Mouse (Mus musculus): Measurements from ENCODE around the gene Gm49711. TPM values are rescaled to one million over a fixed set of nuclear protein-coding genes. Genes with fewer than 3 reads are reported as not detected.
A peak's percentile ranks its signal among the peaks of the same experiment; 100 is the strongest.

Gm49711 gene
- polyA plus RNA-seq, 1 experiment from 2014 or later = 0.67 TPM

GRCm38 (mm10) chr16:92176052-92176451 lies 117.9 kb downstream of the Gm49711 start:
- H3K4me3 ChIP-seq (ENCODE audit: low read depth, low read length) = no peak overlapping the region
- H3K36me3 ChIP-seq (ENCODE audit: control insufficient read depth, insufficient read depth, low read length) = no peaks in the 10 kb centered on the region
- H3K9ac ChIP-seq (ENCODE audit: low read depth, low read length) = no peak overlapping the region
- H3K4me1 ChIP-seq (ENCODE audit: control insufficient read depth, insufficient read depth, low read length) = no peaks in the 10 kb centered on the region
- H3K4me2 ChIP-seq (ENCODE audit: low read length) = no peak overlapping the region
- no peak overlapping the region for H3K27ac ChIP-seq (ENCODE audit: low read length)
- ATAC-seq = no peak
- WGBS = 79% methylated on average over 1 of the region's 1 CpGs
- H3K27me3 ChIP-seq (ENCODE audit: control insufficient read depth, insufficient read depth, low read depth, low read length) = no peaks in the 10 kb centered on the region
- H3K9me3 ChIP-seq (replicated peaks; ENCODE audit: control insufficient read depth, low read length, poor library complexity, severe bottlenecking) = no peaks in the 10 kb centered on the region

GRCm38 (mm10) chr16:92177718-92178117 lies 119.6 kb downstream of the Gm49711 start:
- Histone ChIP-seq H3K27ac (ENCODE audit: low read length) (no peak overlapping the region), H3K4me3 (ENCODE audit: low read depth, low read length) (no peak overlapping the region), H3K4me2 (ENCODE audit: low read length) (no peak overlapping the region), H3K4me1 (ENCODE audit: control insufficient read depth, insufficient read depth, low read length) (no peaks in the 10 kb centered on the region), H3K9me3 (replicated peaks; ENCODE audit: control insufficient read depth, low read length, poor library complexity, severe bottlenecking) (no peaks in the 10 kb centered on the region), H3K27me3 (ENCODE audit: control insufficient read depth, insufficient read depth, low read depth, low read length) (no peaks in the 10 kb centered on the region), H3K9ac (ENCODE audit: low read depth, low read length) (no peak overlapping the region), H3K36me3 (ENCODE audit: control insufficient read depth, insufficient read depth, low read length) (no peaks in the 10 kb centered on the region)
- 92% methylated on average over 1 of the region's 1 CpGs for WGBS
- ATAC-seq = no peak

DNA sequence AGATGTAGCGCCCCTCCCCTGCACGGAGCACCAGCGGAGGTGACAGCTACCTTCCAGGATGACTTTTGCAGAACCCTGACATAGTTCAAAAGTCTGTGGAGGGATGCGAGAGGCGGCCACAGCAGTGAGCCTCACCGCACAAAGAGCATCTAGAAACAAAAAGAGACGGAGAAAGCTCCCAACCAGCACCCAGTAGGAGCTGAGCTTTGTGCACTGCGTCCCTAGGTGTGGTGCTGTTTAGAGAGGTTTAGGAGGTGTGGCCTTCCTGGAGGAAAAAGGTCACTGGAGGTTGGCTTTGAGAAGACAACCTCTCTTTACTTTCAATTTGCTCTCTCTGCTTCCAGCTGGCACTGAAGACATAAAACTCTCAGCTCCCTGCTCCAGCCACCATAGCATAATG lies 121.2 kb downstream of the Gm49711 start:
- Histone ChIP-seq H3K27ac (ENCODE audit: low read length) (no peak overlapping the region), H3K4me1 (ENCODE audit: control insufficient read depth, insufficient read depth, low read length) (no peaks in the 10 kb centered on the region), H3K4me2 (ENCODE audit: low read length) (no peak overlapping the region), H3K4me3 (ENCODE audit: low read depth, low read length) (no peak overlapping the region), H3K36me3 (ENCODE audit: control insufficient read depth, insufficient read depth, low read length) (no peaks in the 10 kb centered on the region), H3K9ac (ENCODE audit: low read depth, low read length) (no peak overlapping the region), H3K27me3 (ENCODE audit: control insufficient read depth, insufficient read depth, low read depth, low read length) (no peaks in the 10 kb centered on the region), H3K9me3 (replicated peaks; ENCODE audit: control insufficient read depth, low read length, poor library complexity, severe bottlenecking) (no peaks in the 10 kb centered on the region)
- 62% methylated on average over 8 of the region's 8 CpGs for WGBS
- no peak for ATAC-seq

DNA sequence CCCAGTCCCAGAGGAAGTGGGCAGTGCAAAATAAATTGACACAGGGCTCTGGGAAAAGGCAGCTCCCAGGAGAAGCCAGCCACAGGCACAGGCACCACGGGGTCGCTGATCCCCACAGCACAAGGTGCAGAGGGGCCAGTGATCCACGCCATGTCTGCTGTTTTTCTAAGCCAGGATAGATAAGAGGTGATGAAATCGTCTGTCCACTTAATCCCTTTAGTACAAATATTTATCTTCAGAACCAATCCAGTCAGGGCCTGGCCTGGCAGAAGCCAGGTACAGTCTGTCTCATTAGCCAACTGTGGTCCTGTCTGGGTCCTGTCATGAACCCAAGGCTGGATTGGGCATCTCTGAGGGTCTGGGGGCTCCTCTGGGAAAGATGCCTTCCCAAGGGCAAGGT lies 125.4 kb downstream of the Gm49711 start:
- Histone ChIP-seq H3K36me3 (ENCODE audit: control insufficient read depth, insufficient read depth, low read length) (no peaks in the 10 kb centered on the region), H3K9ac (ENCODE audit: low read depth, low read length) (0 out of 2 replicates have a peak overlapping the region, but pooled peaks have one; percentile 10), H3K9me3 (replicated peaks; ENCODE audit: control insufficient read depth, low read length, poor library complexity, severe bottlenecking) (no peaks in the 10 kb centered on the region), H3K4me3 (ENCODE audit: low read depth, low read length) (no peak overlapping the region), H3K4me1 (ENCODE audit: control insufficient read depth, insufficient read depth, low read length) (no peaks in the 10 kb centered on the region), H3K4me2 (ENCODE audit: low read length) (no peak overlapping the region), H3K27me3 (ENCODE audit: control insufficient read depth, insufficient read depth, low read depth, low read length) (no peaks in the 10 kb centered on the region), H3K27ac (ENCODE audit: low read length) (no peak overlapping the region)
- no peak for ATAC-seq
- 65% methylated on average over 4 of the region's 4 CpGs for WGBS

- Histone ChIP-seq H3K36me3 (ENCODE audit: control insufficient read depth, insufficient read depth, low read length) (no peaks in the 10 kb centered on the region), H3K27me3 (ENCODE audit: control insufficient read depth, insufficient read depth, low read depth, low read length) (no peaks in the 10 kb centered on the region), H3K4me3 (ENCODE audit: low read depth, low read length) (no peak overlapping the region), H3K4me2 (ENCODE audit: low read length) (no peak overlapping the region), H3K4me1 (ENCODE audit: control insufficient read depth, insufficient read depth, low read length) (no peaks in the 10 kb centered on the region), H3K9ac (ENCODE audit: low read depth, low read length) (no peak overlapping the region), H3K9me3 (replicated peaks; ENCODE audit: control insufficient read depth, low read length, poor library complexity, severe bottlenecking) (no peaks in the 10 kb centered on the region), H3K27ac (ENCODE audit: low read length) (no peak overlapping the region)
- no peak for ATAC-seq
Observed at GRCm38 (mm10) chr16:92190603-92191002, 132.5 kb downstream of the Gm49711 start.

DNA sequence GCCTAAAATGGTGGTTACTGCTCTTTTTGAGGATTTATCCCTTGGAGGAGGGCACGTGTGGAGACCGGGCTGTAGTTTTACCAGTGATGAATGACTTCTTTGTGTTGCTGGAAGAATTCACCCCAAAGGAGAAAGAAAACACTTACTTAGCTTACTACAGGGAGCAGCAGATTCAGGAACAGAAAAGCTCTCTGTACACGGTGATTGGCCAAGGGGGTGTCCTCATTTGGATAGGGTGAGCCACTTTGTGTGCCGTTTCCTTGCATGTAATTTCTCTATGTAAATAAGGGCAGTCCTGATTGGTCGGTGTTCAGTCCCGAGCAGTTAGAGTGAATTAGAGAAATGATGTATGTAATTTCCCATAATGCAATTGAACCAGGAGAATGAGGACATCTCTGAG lies 137.0 kb downstream of the Gm49711 start:
- Histone ChIP-seq H3K9ac (ENCODE audit: low read depth, low read length) (no peak overlapping the region), H3K36me3 (ENCODE audit: control insufficient read depth, insufficient read depth, low read length) (no peaks in the 10 kb centered on the region), H3K27ac (ENCODE audit: low read length) (no peak overlapping the region), H3K27me3 (ENCODE audit: control insufficient read depth, insufficient read depth, low read depth, low read length) (no peaks in the 10 kb centered on the region), H3K9me3 (replicated peaks; ENCODE audit: control insufficient read depth, low read length, poor library complexity, severe bottlenecking) (no peaks in the 10 kb centered on the region), H3K4me3 (ENCODE audit: low read depth, low read length) (no peak overlapping the region), H3K4me1 (ENCODE audit: control insufficient read depth, insufficient read depth, low read length) (no peaks in the 10 kb centered on the region), H3K4me2 (ENCODE audit: low read length) (no peak overlapping the region)
- 78% methylated on average over 6 of the region's 6 CpGs for WGBS
- no peak for ATAC-seq

GRCm38 (mm10) chr16:92196741-92197331 lies 138.7 kb downstream of the Gm49711 start:
- 61% methylated on average over 8 of the region's 8 CpGs for WGBS
- peak; percentile 68 for ATAC-seq
- H3K27ac ChIP-seq (ENCODE audit: low read length) = no peak overlapping the region

DNA sequence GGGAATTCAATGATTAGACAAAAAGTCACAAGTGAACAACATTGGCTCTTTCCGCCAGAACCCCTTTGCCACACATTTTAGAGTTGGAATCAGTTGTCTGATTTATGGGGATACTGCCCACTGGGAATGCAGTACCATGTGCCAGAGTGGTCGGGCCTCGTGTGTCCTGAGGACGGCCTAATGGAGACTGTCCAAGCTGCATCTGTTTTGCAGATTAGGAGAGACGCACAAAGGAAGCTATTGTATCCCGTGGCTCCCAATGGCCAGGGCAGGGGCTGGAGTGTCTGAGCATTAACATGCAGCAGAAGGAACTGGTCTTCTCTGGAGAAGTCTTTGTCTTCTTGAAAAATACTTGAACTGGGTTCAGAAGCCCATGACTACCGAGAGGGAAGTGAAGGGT lies 142.5 kb downstream of the Gm49711 start:
- no peaks in the 10 kb centered on the region for H3K27me3 ChIP-seq (ENCODE audit: control insufficient read depth, insufficient read depth, low read depth, low read length)
- no peak overlapping the region for H3K4me3 ChIP-seq (ENCODE audit: low read depth, low read length)
- no peak overlapping the region for H3K27ac ChIP-seq (ENCODE audit: low read length)
- no peak overlapping the region for H3K4me2 ChIP-seq (ENCODE audit: low read length)
- H3K4me1 ChIP-seq (ENCODE audit: control insufficient read depth, insufficient read depth, low read length) = 0 out of 2 replicates have a peak, but pooled peaks cover 4% of the 10 kb centered on the region
- H3K9me3 ChIP-seq (replicated peaks; ENCODE audit: control insufficient read depth, low read length, poor library complexity, severe bottlenecking) = no peaks in the 10 kb centered on the region
- ATAC-seq = peak; percentile 80
- no peak overlapping the region for H3K9ac ChIP-seq (ENCODE audit: low read depth, low read length)
- H3K36me3 ChIP-seq (ENCODE audit: control insufficient read depth, insufficient read depth, low read length) = no peaks in the 10 kb centered on the region
- 40% methylated on average over 7 of the region's 7 CpGs for WGBS

More at GRCm38 (mm10) chr16:92196741-92197331, 138.7 kb downstream of the Gm49711 start:
- no peaks in the 10 kb centered on the region for H3K36me3 ChIP-seq (ENCODE audit: control insufficient read depth, insufficient read depth, low read length)
- H3K4me3 ChIP-seq (ENCODE audit: low read depth, low read length) = no peak overlapping the region
- no peak overlapping the region for H3K9ac ChIP-seq (ENCODE audit: low read depth, low read length)
- H3K4me2 ChIP-seq (ENCODE audit: low read length) = no peak overlapping the region
- H3K27me3 ChIP-seq (ENCODE audit: control insufficient read depth, insufficient read depth, low read depth, low read length) = no peaks in the 10 kb centered on the region
- no peaks in the 10 kb centered on the region for H3K9me3 ChIP-seq (replicated peaks; ENCODE audit: control insufficient read depth, low read length, poor library complexity, severe bottlenecking)
- H3K4me1 ChIP-seq (ENCODE audit: control insufficient read depth, insufficient read depth, low read length) = no peaks in the 10 kb centered on the region

GRCm38 (mm10) chr16:92203599-92203998 lies 145.5 kb downstream of the Gm49711 start:
- ATAC-seq = no peak
- no peak overlapping the region for H3K4me2 ChIP-seq (ENCODE audit: low read length)
- 85% methylated on average over 8 of the region's 8 CpGs for WGBS
- no peaks in the 10 kb centered on the region for H3K36me3 ChIP-seq (ENCODE audit: control insufficient read depth, insufficient read depth, low read length)
- no peaks in the 10 kb centered on the region for H3K27me3 ChIP-seq (ENCODE audit: control insufficient read depth, insufficient read depth, low read depth, low read length)
- H3K9me3 ChIP-seq (replicated peaks; ENCODE audit: control insufficient read depth, low read length, poor library complexity, severe bottlenecking) = no peaks in the 10 kb centered on the region
- H3K4me1 ChIP-seq (ENCODE audit: control insufficient read depth, insufficient read depth, low read length) = 0 out of 2 replicates have a peak, but pooled peaks cover 4% of the 10 kb centered on the region
- no peak overlapping the region for H3K9ac ChIP-seq (ENCODE audit: low read depth, low read length)
- no peak overlapping the region for H3K27ac ChIP-seq (ENCODE audit: low read length)
- H3K4me3 ChIP-seq (ENCODE audit: low read depth, low read length) = no peak overlapping the region

All from midbrain, embryonic 16.5 days (tissue).